Mouse (Mus musculus) lung, postnatal 0 days (tissue): ENCODE measurements around the gene Mad2l2.

Experiments used
- CTCF ChIP-seq: IDR thresholded peaks from 2 replicates; pipeline ENCODE4 v1.5.1; 2016; ENCODE audit warnings: antibody characterized with exemption, mild to moderate bottlenecking
- EP300 ChIP-seq: IDR thresholded peaks from 2 replicates; pipeline ENCODE4 v1.6.1; 2016; ENCODE audit warnings: antibody characterized with exemption, mild to moderate bottlenecking, control low read depth

DNA sequence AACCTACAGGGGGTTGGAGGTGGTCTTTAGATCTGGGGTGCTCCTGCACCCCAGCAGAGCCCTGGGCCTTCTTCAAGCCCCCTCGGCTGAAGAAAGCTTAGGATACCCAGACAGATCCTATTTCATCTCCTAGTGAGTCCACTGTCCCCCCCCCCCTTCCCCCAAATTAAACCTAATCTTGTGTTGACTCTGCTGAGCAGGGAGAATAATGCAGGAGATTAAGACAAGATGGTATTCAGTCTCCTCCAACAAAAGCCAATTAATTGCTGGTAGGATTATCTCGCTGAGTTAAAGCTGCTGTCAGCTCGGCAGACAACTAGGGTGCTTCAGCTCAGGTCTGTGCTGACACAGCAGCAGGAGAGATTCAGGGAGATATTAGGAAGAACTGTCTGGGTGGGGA is 41.1 kb downstream of the Mad2l2 start:
- TF ChIP-seq CTCF (no peak), EP300 (no peak)
